Mouse (Mus musculus): ENCODE results near the gene Phb. TPM values are rescaled to one million over a fixed set of nuclear protein-coding genes. Genes with fewer than 3 reads are reported as not detected.

Gene Phb
- polyA plus RNA-seq, 1 experiment from 2014 or later = 205 TPM

GRCm38 (mm10) chr11:95640751-95641150 lies 26.0 kb upstream of the Phb start:
- Histone ChIP-seq H3K4me2 (no peak overlapping the region), H3K4me3 (no peak overlapping the region), H3K27ac (no peak overlapping the region), H3K9me3 (replicated peaks) (no peaks in the 10 kb centered on the region), H3K4me1 (peaks cover 8% of the 10 kb centered on the region), H3K36me3 (no peaks in the 10 kb centered on the region), H3K27me3 (replicated peaks) (peaks cover 69% of the 10 kb centered on the region), H3K9ac (no peak overlapping the region)
- no peak for ATAC-seq
- 31% methylated on average over 2 of the region's 2 CpGs for WGBS (ENCODE audit: insufficient replicate concordance)

GRCm38 (mm10) chr11:95642534-95643280 lies 24.1 kb upstream of the Phb start:
- Histone ChIP-seq H3K9ac (no peak overlapping the region), H3K9me3 (replicated peaks) (no peaks in the 10 kb centered on the region), H3K4me1 (peaks cover 9% of the 10 kb centered on the region), H3K27me3 (replicated peaks) (peaks cover 88% of the 10 kb centered on the region), H3K36me3 (no peaks in the 10 kb centered on the region), H3K4me2 (no peak overlapping the region), H3K27ac (no peak overlapping the region), H3K4me3 (no peak overlapping the region)
- ATAC-seq = no peak
- WGBS (ENCODE audit: insufficient replicate concordance) = 25% methylated on average over 11 of the region's 12 CpGs

GRCm38 (mm10) chr11:95643856-95644255 lies 22.9 kb upstream of the Phb start:
- Histone ChIP-seq H3K4me2 (no peak overlapping the region), H3K36me3 (no peaks in the 10 kb centered on the region), H3K9me3 (replicated peaks) (no peaks in the 10 kb centered on the region), H3K27me3 (replicated peaks) (peaks cover 98% of the 10 kb centered on the region), H3K9ac (no peak overlapping the region), H3K4me3 (no peak overlapping the region), H3K27ac (no peak overlapping the region), H3K4me1 (peaks cover 9% of the 10 kb centered on the region)
- ATAC-seq = no peak
- 27% methylated on average over 5 of the region's 5 CpGs for WGBS (ENCODE audit: insufficient replicate concordance)

- 54% methylated on average over 7 of the region's 7 CpGs for WGBS (ENCODE audit: insufficient replicate concordance)
- Histone ChIP-seq H3K4me2 (no peak overlapping the region), H3K4me1 (peaks cover 9% of the 10 kb centered on the region), H3K9ac (no peak overlapping the region), H3K36me3 (no peaks in the 10 kb centered on the region), H3K27ac (no peak overlapping the region), H3K9me3 (replicated peaks) (no peaks in the 10 kb centered on the region), H3K4me3 (no peak overlapping the region), H3K27me3 (replicated peaks) (peaks cover 97% of the 10 kb centered on the region)
- ATAC-seq = no peak
These were observed 22.4 kb upstream of the Phb start for GRCm38 (mm10) chr11:95644381-95644780.

GRCm38 (mm10) chr11:95645397-95646153 lies 21.2 kb upstream of the Phb start:
- 5% methylated on average over 36 of the region's 36 CpGs for WGBS (ENCODE audit: insufficient replicate concordance)
- Histone ChIP-seq H3K4me3 (0 out of 2 replicates have a peak overlapping the region, but pooled peaks have one; percentile 5), H3K4me2 (peak overlapping the region; percentile 31), H3K9me3 (replicated peaks) (no peaks in the 10 kb centered on the region), H3K36me3 (no peaks in the 10 kb centered on the region), H3K4me1 (peaks cover 9% of the 10 kb centered on the region), H3K27ac (no peak overlapping the region), H3K27me3 (replicated peaks) (peaks cover 94% of the 10 kb centered on the region), H3K9ac (no peak overlapping the region)
- ATAC-seq = no peak

GRCm38 (mm10) chr11:95646154-95646490 lies 20.6 kb upstream of the Phb start:
- no peaks in the 10 kb centered on the region for H3K9me3 ChIP-seq (replicated peaks)
- H3K27me3 ChIP-seq (replicated peaks) = peaks cover 94% of the 10 kb centered on the region
- no peak overlapping the region for H3K4me2 ChIP-seq
- H3K36me3 ChIP-seq = no peaks in the 10 kb centered on the region
- H3K9ac ChIP-seq = no peak overlapping the region
- no peak for ATAC-seq
- H3K27ac ChIP-seq = no peak overlapping the region
- no peak overlapping the region for H3K4me3 ChIP-seq
- 38% methylated on average over 3 of the region's 3 CpGs for WGBS (ENCODE audit: insufficient replicate concordance)
- H3K4me1 ChIP-seq = peaks cover 9% of the 10 kb centered on the region

- no peaks in the 10 kb centered on the region for H3K9me3 ChIP-seq (replicated peaks)
- H3K27ac ChIP-seq = no peak overlapping the region
- no peak overlapping the region for H3K4me3 ChIP-seq
- H3K4me1 ChIP-seq = peaks cover 9% of the 10 kb centered on the region
- no peaks in the 10 kb centered on the region for H3K36me3 ChIP-seq
- no peak overlapping the region for H3K9ac ChIP-seq
- ATAC-seq = no peak
- no peak overlapping the region for H3K4me2 ChIP-seq
- 52% methylated on average over 3 of the region's 3 CpGs for WGBS (ENCODE audit: insufficient replicate concordance)
- H3K27me3 ChIP-seq (replicated peaks) = peaks cover 94% of the 10 kb centered on the region
These were observed 19.0 kb upstream of the Phb start for GRCm38 (mm10) chr11:95647791-95648190.

GRCm38 (mm10) chr11:95648827-95649226 lies 17.9 kb upstream of the Phb start:
- ATAC-seq = no peak
- H3K4me2 ChIP-seq = no peak overlapping the region
- H3K4me3 ChIP-seq = no peak overlapping the region
- peaks cover 86% of the 10 kb centered on the region for H3K27me3 ChIP-seq (replicated peaks)
- WGBS (ENCODE audit: insufficient replicate concordance) = 2% methylated on average over 4 of the region's 4 CpGs
- H3K36me3 ChIP-seq = no peaks in the 10 kb centered on the region
- no peak overlapping the region for H3K27ac ChIP-seq
- no peaks in the 10 kb centered on the region for H3K9me3 ChIP-seq (replicated peaks)
- H3K9ac ChIP-seq = no peak overlapping the region
- peaks cover 9% of the 10 kb centered on the region for H3K4me1 ChIP-seq

- Histone ChIP-seq H3K27ac (no peak overlapping the region), H3K9ac (no peak overlapping the region), H3K9me3 (replicated peaks) (no peaks in the 10 kb centered on the region), H3K4me2 (no peak overlapping the region), H3K4me3 (no peak overlapping the region), H3K4me1 (peaks cover 9% of the 10 kb centered on the region), H3K36me3 (no peaks in the 10 kb centered on the region), H3K27me3 (replicated peaks) (peaks cover 82% of the 10 kb centered on the region)
- 41% methylated on average over 7 of the region's 7 CpGs for WGBS (ENCODE audit: insufficient replicate concordance)
- ATAC-seq = no peak
These were observed 17.2 kb upstream of the Phb start for GRCm38 (mm10) chr11:95649560-95649959.

- peaks cover 82% of the 10 kb centered on the region for H3K27me3 ChIP-seq (replicated peaks)
- WGBS (ENCODE audit: insufficient replicate concordance) = 44% methylated on average over 2 of the region's 2 CpGs
- H3K9ac ChIP-seq = no peak overlapping the region
- no peak overlapping the region for H3K4me2 ChIP-seq
- no peak for ATAC-seq
- no peak overlapping the region for H3K4me3 ChIP-seq
- no peak overlapping the region for H3K27ac ChIP-seq
- peaks cover 9% of the 10 kb centered on the region for H3K4me1 ChIP-seq
- H3K9me3 ChIP-seq (replicated peaks) = no peaks in the 10 kb centered on the region
- H3K36me3 ChIP-seq = no peaks in the 10 kb centered on the region
These were observed 16.8 kb upstream of the Phb start for GRCm38 (mm10) chr11:95650001-95650400.

- no peak overlapping the region for H3K4me2 ChIP-seq
- no peaks in the 10 kb centered on the region for H3K4me1 ChIP-seq
- H3K4me3 ChIP-seq = no peak overlapping the region
- H3K9me3 ChIP-seq (replicated peaks) = no peaks in the 10 kb centered on the region
- H3K36me3 ChIP-seq = no peaks in the 10 kb centered on the region
- 55% methylated on average over 9 of the region's 9 CpGs for WGBS (ENCODE audit: insufficient replicate concordance)
- H3K27me3 ChIP-seq (replicated peaks) = peaks cover 75% of the 10 kb centered on the region
- no peak overlapping the region for H3K9ac ChIP-seq
- H3K27ac ChIP-seq = no peak overlapping the region
- no peak for ATAC-seq
These were observed 15.8 kb upstream of the Phb start for GRCm38 (mm10) chr11:95650981-95651380.

- peaks cover 16% of the 10 kb centered on the region; the same call in 1 of the 2 replicates for H3K27me3 ChIP-seq (replicated peaks)
- H3K4me2 ChIP-seq = no peak overlapping the region
- no peaks in the 10 kb centered on the region for H3K9me3 ChIP-seq (replicated peaks)
- 56% methylated on average over 4 of the region's 4 CpGs for WGBS (ENCODE audit: insufficient replicate concordance)
- ATAC-seq = no peak
- H3K4me3 ChIP-seq = no peak overlapping the region
- no peaks in the 10 kb centered on the region for H3K36me3 ChIP-seq
- no peak overlapping the region for H3K27ac ChIP-seq
- H3K9ac ChIP-seq = no peak overlapping the region
- no peaks in the 10 kb centered on the region for H3K4me1 ChIP-seq
These were observed 9.3 kb upstream of the Phb start for GRCm38 (mm10) chr11:95657449-95657848.
